Mouse (Mus musculus) kidney, postnatal 0 days (tissue): ENCODE data around the gene Cpsf6. TPM values are rescaled to one million over a fixed set of nuclear protein-coding genes. Genes with fewer than 3 reads are reported as not detected.

Experiments
- ATAC-seq: fragments of 200-750 bp; cut with Nextera tagmentation; replicated peaks from 2 replicates; pipeline ENCODE4 v1.8.0; 2017; ENCODE audit warnings: low read depth, moderate number of reproducible peaks, moderate TSS enrichment, moderate library complexity; ENCODE audit not compliant: low FRiP score
- DNase-seq: peaks from one replicate; pipeline ENCODE4 v3.0.0-alpha.2; 2016; ENCODE audit warnings: low spot score
- H3K27ac ChIP-seq: fragments of 300-500 bp; sonication (generic); 2 replicates; pipeline ENCODE4 v1.5.1; 2014; ENCODE audit warnings: mild to moderate bottlenecking
- H3K27me3 ChIP-seq: fragments of 300-500 bp; sonication (generic); 2 replicates; pipeline ENCODE4 v1.6.1; 2014; ENCODE audit warnings: low read length, mixed read lengths; ENCODE audit not compliant: insufficient read depth
- H3K36me3 ChIP-seq: fragments of 300-500 bp; sonication (generic); 2 replicates; pipeline ENCODE4 v1.6.1; 2014; ENCODE audit warnings: low read length, mixed read lengths; ENCODE audit not compliant: insufficient read depth
- H3K4me1 ChIP-seq: fragments of 300-500 bp; sonication (generic); replicated peaks from 2 replicates; pipeline ENCODE4 v1.6.1; 2014; ENCODE audit warnings: antibody characterized with exemption, low read length, mixed read lengths; ENCODE audit not compliant: insufficient read depth
- H3K4me2 ChIP-seq: fragments of 300-500 bp; sonication (generic); 2 replicates; pipeline ENCODE4 v1.6.1; 2014; ENCODE audit warnings: mild to moderate bottlenecking, low read length, moderate library complexity, mixed read lengths
- H3K4me3 ChIP-seq: fragments of 300-500 bp; sonication (generic); replicated peaks from 2 replicates; pipeline ENCODE4 v1.5.1; 2014; ENCODE audit warnings: low read depth, low read length
- H3K9ac ChIP-seq: fragments of 300-500 bp; sonication (generic); 2 replicates; pipeline ENCODE4 v1.6.1; 2014; ENCODE audit warnings: low read depth, low read length
- H3K9me3 ChIP-seq: fragments of 300-500 bp; sonication (generic); replicated peaks from 2 replicates; pipeline ENCODE4 v1.6.1; 2016; ENCODE audit warnings: low read length, inconsistent platforms, mixed read lengths
- CTCF ChIP-seq: IDR thresholded peaks from 2 replicates; pipeline ENCODE4 v1.5.1; 2016; ENCODE audit warnings: antibody characterized with exemption, low read depth, mild to moderate bottlenecking, moderate library complexity
- WGBS: fragments of 180-500 bp; shearing (Covaris S2); extraction: QIAGEN DNeasy Blood & Tissue Kit; methylation state at CpG from one replicate; pipeline ENCODE4 v1.1.7; 2014; 5-methylcytosine and 5-hydroxymethylcytosine counted together
- polyA plus RNA-seq: library from polyadenylated mRNA; unstranded; fragments of >200 nt; fragmentation: Nextera tagmentation; extraction: Ambion mirVana; gene quantifications from 2 replicates; pipeline ENCODE4 v1.2.1, GENCODE M21; 2015

Cpsf6 gene
- polyA plus RNA-seq, 1 experiment from 2014 or later, result 111 TPM

GRCm38 (mm10) chr10:117409373-117410354, 29.8 kb upstream of the Cpsf6 start:
- no peak for TF ChIP-seq CTCF
- H3K27me3 ChIP-seq, result no peaks in the 10 kb centered on the region
- H3K4me1 ChIP-seq, result no peaks in the 10 kb centered on the region

GRCm38 (mm10) chr10:117408545-117409372, 28.9 kb upstream of the Cpsf6 start:
- H3K4me2 ChIP-seq, result no peak overlapping the region
- H3K9me3 ChIP-seq, result no peaks in the 10 kb centered on the region
- H3K36me3 ChIP-seq, result no peaks in the 10 kb centered on the region
- no peaks in the 10 kb centered on the region for H3K27me3 ChIP-seq
- H3K27ac ChIP-seq, result no peak overlapping the region
- no peak overlapping the region for H3K9ac ChIP-seq
- TF ChIP-seq CTCF, result no peak
- no peak overlapping the region for H3K4me3 ChIP-seq
- no peak for DNase-seq
- 86% methylated on average over 7 of the region's 7 CpGs for WGBS
- no peak for ATAC-seq
- H3K4me1 ChIP-seq, result no peaks in the 10 kb centered on the region

More at GRCm38 (mm10) chr10:117409373-117410354, 29.8 kb upstream of the Cpsf6 start:
- ATAC-seq (no peak), DNase-seq (no peak)
- no peak overlapping the region for H3K4me2 ChIP-seq
- H3K9me3 ChIP-seq, result no peaks in the 10 kb centered on the region
- H3K27ac ChIP-seq, result no peak overlapping the region
- no peak overlapping the region for H3K4me3 ChIP-seq
- H3K9ac ChIP-seq, result no peak overlapping the region
- no peaks in the 10 kb centered on the region for H3K36me3 ChIP-seq
- WGBS, result 74% methylated on average over 21 of the region's 21 CpGs

DNA sequence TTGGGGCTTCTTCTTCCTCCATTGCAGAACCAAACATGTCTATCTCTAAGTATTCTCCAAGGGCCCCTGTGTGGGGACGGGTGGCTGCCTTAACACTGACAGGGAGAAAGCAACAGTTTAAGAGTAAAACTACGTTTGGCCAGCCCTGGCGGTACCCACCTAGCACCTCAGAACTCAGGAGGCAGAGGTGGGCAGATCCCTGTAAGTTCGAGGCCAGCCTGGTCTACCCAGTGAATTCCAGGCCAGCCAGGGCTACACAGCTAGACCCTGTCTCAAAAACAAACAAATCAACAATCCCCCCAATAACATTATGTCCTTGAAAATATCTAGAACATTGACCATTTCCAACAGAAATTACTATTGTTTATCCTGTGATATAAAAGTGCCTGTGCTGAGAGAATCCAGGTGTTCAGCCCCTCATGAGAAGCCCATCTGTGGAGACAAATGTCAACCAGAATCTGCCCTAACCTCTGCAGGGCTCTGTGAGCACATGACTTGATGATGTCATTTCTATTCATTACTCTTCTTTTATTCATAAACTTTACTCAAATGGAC, 28.0 kb upstream of the Cpsf6 start:
- WGBS, result 83% methylated on average over 4 of the region's 4 CpGs

GRCm38 (mm10) chr10:117406843-117407733, 27.3 kb upstream of the Cpsf6 start:
- Histone ChIP-seq H3K4me2 (no peak overlapping the region), H3K27ac (no peak overlapping the region), H3K4me3 (no peak overlapping the region), H3K27me3 (no peaks in the 10 kb centered on the region), H3K9ac (no peak overlapping the region), H3K4me1 (no peaks in the 10 kb centered on the region), H3K9me3 (no peaks in the 10 kb centered on the region), H3K36me3 (no peaks in the 10 kb centered on the region)
- ATAC-seq (no peak), DNase-seq (no peak)
- 86% methylated on average over 8 of the region's 8 CpGs for WGBS
- no peak for TF ChIP-seq CTCF

More for the DNA sequence above, 28.0 kb upstream of the Cpsf6 start:
- H3K4me3 ChIP-seq, result no peak overlapping the region
- no peak overlapping the region for H3K4me2 ChIP-seq
- H3K27me3 ChIP-seq, result no peaks in the 10 kb centered on the region
- H3K27ac ChIP-seq, result no peak overlapping the region
- no peaks in the 10 kb centered on the region for H3K9me3 ChIP-seq
- ATAC-seq (no peak), DNase-seq (no peak)
- H3K4me1 ChIP-seq, result no peaks in the 10 kb centered on the region
- H3K9ac ChIP-seq, result no peak overlapping the region
- TF ChIP-seq CTCF, result no peak
- no peaks in the 10 kb centered on the region for H3K36me3 ChIP-seq

DNA sequence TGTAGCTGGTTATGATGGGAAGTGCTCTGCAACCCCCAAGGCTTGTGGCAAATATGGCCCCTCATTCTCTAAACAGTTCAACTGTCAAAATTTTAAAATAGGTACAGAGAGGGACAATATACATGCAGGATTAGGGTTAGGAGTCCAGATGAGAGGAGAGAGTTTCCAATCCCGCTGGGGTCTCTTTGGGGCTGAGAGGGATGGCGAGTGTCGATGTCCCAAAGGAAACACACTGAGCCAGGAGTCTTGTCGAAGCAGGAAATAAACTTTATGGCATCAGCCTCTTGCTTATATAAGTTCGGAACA, 26.4 kb upstream of the Cpsf6 start:
- no peak for TF ChIP-seq CTCF
- DNase-seq (no peak), ATAC-seq (no peak)
- Histone ChIP-seq H3K4me2 (no peak overlapping the region), H3K4me1 (no peaks in the 10 kb centered on the region), H3K27ac (no peak overlapping the region), H3K9ac (no peak overlapping the region), H3K27me3 (no peaks in the 10 kb centered on the region), H3K9me3 (no peaks in the 10 kb centered on the region), H3K36me3 (no peaks in the 10 kb centered on the region), H3K4me3 (no peak overlapping the region)
- WGBS, result 66% methylated on average over 5 of the region's 5 CpGs
